Mouse (Mus musculus) urinary bladder, postnatal 0 days (tissue): ENCODE data around the gene Pou3f3. TPM values are rescaled to one million over a fixed set of nuclear protein-coding genes. Genes with fewer than 3 reads are reported as not detected.

Experiments used
- polyA plus RNA-seq: library from polyadenylated mRNA; unstranded; fragments of >200 nt; fragmentation: Nextera tagmentation; extraction: Ambion mirVana; gene quantifications from 2 replicates; pipeline ENCODE4 v1.2.1, GENCODE M21; 2015

Gene Pou3f3
- polyA plus RNA-seq = 0.02 and 0.11 TPM in 2 replicates

DNA sequence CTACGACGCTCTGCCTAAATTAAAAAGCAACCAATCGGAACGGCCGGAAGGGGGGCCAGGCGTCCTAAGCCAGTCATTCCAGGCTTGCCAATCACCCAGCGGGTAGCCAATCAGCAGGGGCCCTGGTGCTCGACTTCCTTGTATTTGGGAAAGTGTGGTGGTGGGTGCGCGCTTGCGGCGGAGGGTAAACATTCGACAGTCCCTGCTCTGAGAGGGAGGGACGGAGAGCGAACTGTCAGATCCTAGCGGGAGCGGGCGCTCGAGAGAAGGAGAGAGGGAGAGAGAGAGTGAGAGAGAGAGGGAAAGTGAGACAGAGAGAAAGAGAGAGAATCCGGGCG lies at the start of gene Pou3f3:
TSS of gene Pou3f3 (plus strand) at position 191 of the 338 bp plus-strand sequence.

Other genes with a start within 250 kb of the Pou3f3 start
- gene Mrps9, start 155.5 kb downstream of the Pou3f3 start, polyA plus RNA-seq = 28.0 and 29.2 TPM in 2 replicates